Mouse (Mus musculus) testis, adult 2 months (tissue): ENCODE results near the gene Mrps17.

Source experiments
- CTCF ChIP-seq: fragments of 200-500 bp; IDR thresholded peaks from 2 replicates; pipeline ENCODE4 v1.5.1; 2012; ENCODE audit warnings: low read depth, mild to moderate bottlenecking, inconsistent platforms, low read length, moderate library complexity; ENCODE audit not compliant: control insufficient read depth, insufficient read depth, insufficient replicate concordance
- POLR2A ChIP-seq: fragments of 200-500 bp; IDR thresholded peaks from 2 replicates; pipeline ENCODE4 v1.6.1; 2012; ENCODE audit warnings: low read depth, mild to moderate bottlenecking, inconsistent platforms, low read length, moderate library complexity; ENCODE audit not compliant: control insufficient read depth

DNA sequence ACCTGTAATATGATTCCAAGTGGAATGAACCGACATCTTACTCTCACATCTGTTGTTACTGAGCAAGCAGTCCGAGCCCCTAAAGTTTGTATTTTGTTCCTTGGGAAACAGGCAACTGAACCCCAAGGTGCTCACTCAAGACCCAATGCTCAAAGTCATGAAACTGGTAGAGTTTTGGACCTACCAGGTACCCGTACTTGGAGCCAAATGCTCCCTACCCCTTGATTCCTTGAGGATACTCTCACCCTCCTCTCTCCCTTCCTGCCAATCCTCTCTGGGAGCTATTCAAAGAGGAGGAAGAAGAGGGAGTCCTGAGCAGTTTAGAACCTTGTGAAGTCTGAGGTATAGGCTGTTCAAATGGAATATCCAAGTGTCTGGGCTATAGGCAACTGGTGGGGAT is 11.5 kb downstream of the Mrps17 start:
- TF ChIP-seq CTCF, result no peak
- no peak for TF ChIP-seq POLR2A
